Mouse (Mus musculus): ENCODE results near the gene Nckap1l.

- TF ChIP-seq USF1 (IDR thresholded peaks at IDR 0.05; ENCODE audit: low read depth) (no peak), POLR2A (IDR thresholded peaks at IDR 0.05; ENCODE audit: insufficient read length, low read depth) (no peak), E2F4 (IDR thresholded peaks at IDR 0.05; ENCODE audit: insufficient read depth) (no peak), MAX (IDR thresholded peaks at IDR 0.05; ENCODE audit: low read depth) (no peak), SRF (IDR thresholded peaks at IDR 0.05; ENCODE audit: control insufficient read depth, insufficient read length, low read depth) (no peak), MYOG (IDR thresholded peaks at IDR 0.05; ENCODE audit: control insufficient read depth in 1 of 3, insufficient read depth in 1 of 3, insufficient read length in 2 of 3, low read depth in 2 of 3) (no peak), MYOD1 (IDR thresholded peaks at IDR 0.05; ENCODE audit: control insufficient read depth in 1 of 3, insufficient read length in 2 of 3, low read depth in 2 of 3) (no peak), CEBPB (IDR thresholded peaks at IDR 0.05; ENCODE audit: insufficient read depth, poor library complexity, severe bottlenecking) (no peak)
Observed at GRCm38 (mm10) chr15:103479080-103479606, 25.5 kb downstream of the Nckap1l start.

Data from myocyte (in vitro differentiated cells).